Mouse (Mus musculus) heart, adult 2 months (tissue): ENCODE data around the gene Commd2.

Experiments
- CTCF ChIP-seq: fragments of 200-600 bp; IDR thresholded peaks from 2 replicates; pipeline ENCODE4 v1.8.1; 2022; ENCODE audit warnings: antibody characterized with exemption, mild to moderate bottlenecking, moderate library complexity
- EP300 ChIP-seq: fragments of 200-500 bp; IDR thresholded peaks from 2 replicates; pipeline ENCODE4 v1.6.1; 2011; ENCODE audit warnings: low read depth, low read length, control low read depth; ENCODE audit not compliant: insufficient read depth

GRCm38 (mm10) chr3:57667054-57667723, 15.7 kb upstream of the Commd2 start:
- peak; percentile 86 for TF ChIP-seq CTCF
- no peak for TF ChIP-seq EP300
